Mouse (Mus musculus) liver, embryonic 14.5 days (tissue): Measurements from ENCODE around the gene Pdgfra. TPM values are rescaled to one million over a fixed set of nuclear protein-coding genes. Genes with fewer than 3 reads are reported as not detected.

Source experiments
- ATAC-seq: fragments of 200-750 bp; cut with Nextera tagmentation; 2 replicates; pipeline ENCODE4 v1.8.0; 2017; ENCODE audit warnings: moderate number of reproducible peaks, mild to moderate bottlenecking, moderate library complexity; ENCODE audit not compliant: insufficient read depth
- DNase-seq, 3 experiments: peaks; one replicate each; pipeline ENCODE4 v3.0.0-alpha.2; 2012 to 2013; ENCODE audit warnings: low read depth in 3 of 3, low spot score in 3 of 3
- H3K27ac ChIP-seq: fragments of 300-500 bp; sonication (generic); 2 replicates; pipeline ENCODE4 v1.5.1; 2014; ENCODE audit warnings: moderate library complexity, mild to moderate bottlenecking, control low read depth, inconsistent platforms
- H3K27me3 ChIP-seq: fragments of 300-500 bp; sonication (generic); 2 replicates; pipeline ENCODE4 v1.6.1; 2014; ENCODE audit warnings: mild to moderate bottlenecking, low read length, moderate library complexity; ENCODE audit not compliant: control insufficient read depth, insufficient read depth
- H3K36me3 ChIP-seq: fragments of 300-500 bp; sonication (generic); replicated peaks from 2 replicates; pipeline ENCODE4 v1.6.1; 2014; ENCODE audit warnings: low read depth; ENCODE audit not compliant: control insufficient read depth, insufficient read depth
- H3K4me1 ChIP-seq, 2 experiments: fragments of 200-500 bp in 1 of 2; fragments of 300-500 bp in 1 of 2; sonication (generic) in 1 of 2; replicated peaks; 2 replicates each; pipeline ENCODE4 v1.6.1; 2012 to 2014; ENCODE audit warnings: antibody characterized with exemption in 1 of 2, inconsistent platforms in 1 of 2, low read length in 1 of 2; ENCODE audit not compliant: control insufficient read depth in 2 of 2, insufficient read depth in 2 of 2
- H3K4me2 ChIP-seq: fragments of 300-500 bp; sonication (generic); 2 replicates; pipeline ENCODE4 v1.6.1; 2014; ENCODE audit warnings: low read depth, mild to moderate bottlenecking, control low read depth, moderate library complexity
- H3K4me3 ChIP-seq, 2 experiments: fragments of 200-500 bp in 1 of 2; fragments of 300-500 bp in 1 of 2; sonication (generic) in 1 of 2; 2 replicates each; pipeline ENCODE4 v1.5.1; 2012 to 2014; ENCODE audit warnings: low read depth in 2 of 2, low read length in 2 of 2, mild to moderate bottlenecking in 2 of 2, control low read depth in 1 of 2, inconsistent platforms in 1 of 2, moderate library complexity in 1 of 2; ENCODE audit not compliant: insufficient read depth in 1 of 2
- H3K9ac ChIP-seq: fragments of 300-500 bp; sonication (generic); replicated peaks from 2 replicates; pipeline ENCODE4 v1.6.1; 2014; ENCODE audit warnings: mild to moderate bottlenecking, control low read depth, moderate library complexity
- H3K9me3 ChIP-seq: fragments of 300-500 bp; sonication (generic); 2 replicates; pipeline ENCODE4 v1.6.1; 2016; ENCODE audit warnings: low read length, mixed read lengths; ENCODE audit not compliant: control insufficient read depth
- CTCF ChIP-seq: IDR thresholded peaks from 2 replicates; pipeline ENCODE4 v1.5.1; 2016; ENCODE audit warnings: antibody characterized with exemption, low read depth, control low read depth
- EP300 ChIP-seq: IDR thresholded peaks from 2 replicates; pipeline ENCODE4 v1.6.1; 2016; ENCODE audit warnings: antibody characterized with exemption, low read depth
- WGBS: fragments of 180-500 bp; shearing (Covaris S2); extraction: QIAGEN DNeasy Blood & Tissue Kit; methylation state at CpG from one replicate; pipeline ENCODE4 v1.1.7; 2014; ENCODE audit not compliant: insufficient replicate concordance; 5-methylcytosine and 5-hydroxymethylcytosine counted together
- microRNA-seq: library from miRNA; unstranded; fragments of <30 nt; microRNA quantifications from one replicate; pipeline ENCODE4, GENCODE M21; 2016
- polyA plus RNA-seq, 2 experiments: library from polyadenylated mRNA; depleted of rRNA in 1 of 2; stranded (reverse) in 1 of 2; unstranded in 1 of 2; fragments of >200 nt; fragmentation: Nextera tagmentation in 1 of 2; extraction: Ambion mirVana in 1 of 2; gene quantifications; 2 replicates each; pipeline versions ENCODE4 v1.2.1 to v1.2.3; 2012 to 2014

The Pdgfra gene
- polyA plus RNA-seq, 2 experiments, result 1.6 to 1.8 TPM

- TF ChIP-seq CTCF, result no peak
- no peak for TF ChIP-seq EP300
- Histone ChIP-seq H3K36me3 (no peaks in the 10 kb centered on the region), H3K4me2 (no peak overlapping the region), H3K27me3 (no peaks in the 10 kb centered on the region), H3K4me1 (no peaks in the 10 kb centered on the region), H3K27ac (no peak overlapping the region), H3K4me3 (no peak overlapping the region), H3K9me3 (no peaks in the 10 kb centered on the region), H3K9ac (no peak overlapping the region)
- 65% methylated on average over 25 of the region's 25 CpGs for WGBS
- no peak for ATAC-seq
- DNase-seq, result no peak
Observed at GRCm38 (mm10) chr5:75247070-75247740, 95.1 kb downstream of the Pdgfra start.

Small RNA genes within 50 kb of the gene (microRNA-seq; reads per million reads assigned to microRNA genes)
- not detected for gene Mir7025

Other genes with a start within 250 kb of the Pdgfra start
- 4.5 and 10.5 TPM in 2 replicates for gene Chic2, start 107.5 kb upstream of the Pdgfra start, polyA plus RNA-seq (2012; rRNA removed)
- 19.3 and 24.9 TPM in 2 replicates for gene Chic2, start 107.5 kb upstream of the Pdgfra start, polyA plus RNA-seq (2014; fragmentation: Nextera tagmentation; extraction: Ambion mirVana)
- not detected in 2 replicates for gene Gsx2, start 76.7 kb upstream of the Pdgfra start, polyA plus RNA-seq (2012; rRNA removed)
- gene Gsx2, start 76.7 kb upstream of the Pdgfra start, polyA plus RNA-seq (2014; fragmentation: Nextera tagmentation; extraction: Ambion mirVana), result not detected in 2 replicates